Mouse (Mus musculus) right cerebral cortex, postnatal 14 days (tissue): Measurements from ENCODE around the gene Cd36.

Source experiments
- DNase-seq: peaks from one replicate; pipeline ENCODE4 v3.0.0; 2022

Gene Cd36

GRCm38 (mm10) chr5:17857871-17858270, 30.7 kb downstream of the Cd36 start:
- DNase-seq: no peak

DNA sequence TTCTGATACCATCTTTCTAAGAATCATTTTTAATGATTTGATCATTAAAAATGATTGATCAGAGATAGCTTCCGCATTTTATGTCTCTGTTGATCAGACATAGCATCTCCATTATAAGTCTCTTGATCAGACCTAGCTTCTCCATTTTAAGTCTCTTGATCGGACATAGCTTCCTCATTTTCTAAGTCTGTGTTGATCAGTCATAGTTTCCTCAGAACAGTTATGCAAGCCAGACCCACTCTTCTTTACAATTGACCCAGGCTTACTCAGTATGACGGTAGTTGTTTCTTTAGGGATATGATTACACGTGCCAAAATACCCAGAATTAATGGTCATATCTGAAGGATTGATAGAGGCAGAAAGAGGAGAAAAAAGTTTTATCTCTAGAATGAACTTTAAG, 31.3 kb downstream of the Cd36 start:
- DNase-seq: no peak

GRCm38 (mm10) chr5:17854127-17854923, 34.3 kb downstream of the Cd36 start:
- no peak for DNase-seq

DNA sequence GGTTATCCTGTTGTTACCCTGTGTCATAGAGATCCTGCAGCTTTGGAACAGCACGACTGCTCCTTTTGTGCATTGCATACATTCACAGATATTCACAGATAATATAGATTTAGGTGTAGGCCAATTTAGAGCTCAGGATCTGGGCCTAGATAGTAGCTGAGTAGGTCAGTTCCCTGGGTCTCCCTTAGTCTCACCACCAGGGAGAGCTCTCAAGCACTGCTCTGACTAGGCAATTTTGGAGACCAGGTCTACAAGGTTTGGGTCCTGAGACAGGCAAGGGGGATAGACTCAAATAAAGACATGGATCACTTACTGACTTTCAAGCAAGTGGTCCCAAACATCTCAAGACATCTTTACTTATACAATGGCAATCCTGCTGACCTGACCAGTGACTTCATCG, 38.0 kb downstream of the Cd36 start:
- DNase-seq: no peak

DNA sequence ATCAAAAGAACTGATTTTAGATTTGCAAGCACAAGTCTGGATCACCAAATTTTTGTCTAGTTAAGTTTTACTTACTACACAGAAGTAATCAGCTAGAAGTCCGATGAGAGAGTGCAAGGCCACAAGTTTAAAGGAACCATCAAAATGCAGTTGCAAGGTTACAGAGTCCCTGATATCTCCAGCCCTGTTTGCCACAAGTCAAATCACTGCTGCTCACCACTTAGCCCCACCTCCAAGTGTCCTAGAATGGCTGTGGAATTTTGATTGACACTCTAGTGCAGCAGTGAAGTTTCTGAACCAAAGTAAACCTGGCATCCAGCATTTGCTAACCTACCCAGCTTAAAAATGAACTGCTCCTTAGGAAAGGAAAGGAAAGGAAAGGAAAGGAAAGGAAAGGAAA, 39.0 kb downstream of the Cd36 start:
- DNase-seq: no peak

GRCm38 (mm10) chr5:17848733-17849132, 39.9 kb downstream of the Cd36 start:
- DNase-seq: no peak

GRCm38 (mm10) chr5:17848267-17848666, 40.3 kb downstream of the Cd36 start:
- no peak for DNase-seq

GRCm38 (mm10) chr5:17843921-17844320, 44.7 kb downstream of the Cd36 start:
- no peak for DNase-seq

- no peak for DNase-seq
Observed at GRCm38 (mm10) chr5:17843316-17843715, 45.3 kb downstream of the Cd36 start.

- no peak for DNase-seq
Observed at GRCm38 (mm10) chr5:17842111-17842729, 46.4 kb downstream of the Cd36 start.

- no peak for DNase-seq
Observed at GRCm38 (mm10) chr5:17839549-17839948, 49.1 kb downstream of the Cd36 start.

GRCm38 (mm10) chr5:17836408-17836807, 52.2 kb downstream of the Cd36 start:
- no peak for DNase-seq

GRCm38 (mm10) chr5:17835302-17836097, 53.1 kb downstream of the Cd36 start:
- no peak for DNase-seq

- DNase-seq: no peak
Observed at GRCm38 (mm10) chr5:17833797-17834196, 54.8 kb downstream of the Cd36 start.

DNA sequence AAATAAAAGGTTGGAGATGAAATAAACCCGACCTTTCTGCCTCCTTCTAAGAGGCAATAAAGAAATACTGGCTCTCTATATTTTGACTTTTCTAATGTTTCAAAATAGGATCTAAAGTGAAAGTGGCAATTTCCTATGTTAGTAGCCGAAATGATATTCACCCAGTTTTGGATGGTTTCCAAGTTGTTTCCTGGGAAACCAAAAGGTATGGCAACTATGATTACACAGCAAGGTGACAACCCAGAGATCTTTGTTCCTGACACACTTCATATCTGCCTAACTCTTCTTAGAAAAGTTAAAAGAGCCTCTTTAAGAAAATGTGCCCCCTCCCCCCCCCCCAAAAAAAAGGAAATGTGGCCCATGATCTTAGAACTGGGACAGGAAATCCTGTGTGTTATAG, 58.1 kb downstream of the Cd36 start:
- DNase-seq: no peak

GRCm38 (mm10) chr5:17828713-17829544, 59.7 kb downstream of the Cd36 start:
- no peak for DNase-seq

DNA sequence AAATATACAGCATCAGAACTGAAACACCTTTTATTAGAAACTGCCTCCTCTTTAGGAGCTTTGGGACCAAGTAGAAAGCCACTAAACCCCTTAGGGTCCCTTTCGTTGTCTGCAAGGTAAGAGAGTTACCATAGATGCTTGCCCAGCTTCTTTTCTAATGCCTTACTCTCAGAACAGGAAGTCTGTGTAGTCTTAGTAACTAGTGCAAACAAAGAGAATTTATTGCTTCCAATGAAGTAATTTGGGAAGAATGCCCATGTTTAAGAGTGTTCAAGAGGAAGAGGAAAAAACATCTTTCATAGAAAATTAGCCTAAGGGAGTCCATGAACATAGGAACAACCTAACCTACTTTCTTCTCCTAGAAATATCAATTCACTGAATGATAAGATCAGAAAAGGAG, 67.2 kb downstream of the Cd36 start:
- no peak for DNase-seq

- no peak for DNase-seq
Observed at GRCm38 (mm10) chr5:17820239-17820999, 68.2 kb downstream of the Cd36 start.

GRCm38 (mm10) chr5:17816170-17816569, 72.4 kb downstream of the Cd36 start:
- no peak for DNase-seq

- no peak for DNase-seq
Observed at GRCm38 (mm10) chr5:17810336-17810735, 78.3 kb downstream of the Cd36 start.

DNA sequence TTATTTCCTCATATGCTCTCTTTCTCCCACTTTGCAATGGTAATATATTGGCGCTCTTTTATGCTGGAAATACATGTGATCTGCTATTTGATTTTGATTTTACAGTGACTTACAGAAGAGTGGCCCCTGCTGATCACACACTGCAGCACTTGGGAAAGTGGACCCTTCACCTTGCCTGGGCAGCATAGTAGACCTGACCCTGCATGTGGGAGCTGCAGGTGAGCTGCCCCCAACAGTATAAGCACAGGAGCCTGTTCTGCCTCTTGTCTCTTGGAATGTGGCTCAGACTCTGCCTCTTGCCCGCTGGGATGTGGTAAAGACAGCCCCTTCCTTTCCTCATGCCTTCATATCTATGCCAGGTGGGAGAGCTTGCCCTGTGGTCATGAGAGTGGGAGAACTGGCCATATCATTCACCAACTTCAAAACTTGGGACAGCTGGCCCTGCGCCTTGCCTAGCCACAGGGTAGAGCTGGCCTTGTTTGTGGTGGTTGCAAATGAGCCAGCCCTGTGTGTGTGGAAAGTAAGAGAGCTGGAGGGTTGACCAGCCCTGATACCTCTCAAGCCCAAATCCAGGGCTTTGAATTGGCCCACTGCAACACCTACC, 81.7 kb downstream of the Cd36 start:
- DNase-seq: no peak

- peak; percentile 44 for DNase-seq
Observed at GRCm38 (mm10) chr5:17776571-17776970, 112.0 kb downstream of the Cd36 start.
